Mouse (Mus musculus): ENCODE measurements around the gene Cdkn2aip.

Cdkn2aip gene

DNA sequence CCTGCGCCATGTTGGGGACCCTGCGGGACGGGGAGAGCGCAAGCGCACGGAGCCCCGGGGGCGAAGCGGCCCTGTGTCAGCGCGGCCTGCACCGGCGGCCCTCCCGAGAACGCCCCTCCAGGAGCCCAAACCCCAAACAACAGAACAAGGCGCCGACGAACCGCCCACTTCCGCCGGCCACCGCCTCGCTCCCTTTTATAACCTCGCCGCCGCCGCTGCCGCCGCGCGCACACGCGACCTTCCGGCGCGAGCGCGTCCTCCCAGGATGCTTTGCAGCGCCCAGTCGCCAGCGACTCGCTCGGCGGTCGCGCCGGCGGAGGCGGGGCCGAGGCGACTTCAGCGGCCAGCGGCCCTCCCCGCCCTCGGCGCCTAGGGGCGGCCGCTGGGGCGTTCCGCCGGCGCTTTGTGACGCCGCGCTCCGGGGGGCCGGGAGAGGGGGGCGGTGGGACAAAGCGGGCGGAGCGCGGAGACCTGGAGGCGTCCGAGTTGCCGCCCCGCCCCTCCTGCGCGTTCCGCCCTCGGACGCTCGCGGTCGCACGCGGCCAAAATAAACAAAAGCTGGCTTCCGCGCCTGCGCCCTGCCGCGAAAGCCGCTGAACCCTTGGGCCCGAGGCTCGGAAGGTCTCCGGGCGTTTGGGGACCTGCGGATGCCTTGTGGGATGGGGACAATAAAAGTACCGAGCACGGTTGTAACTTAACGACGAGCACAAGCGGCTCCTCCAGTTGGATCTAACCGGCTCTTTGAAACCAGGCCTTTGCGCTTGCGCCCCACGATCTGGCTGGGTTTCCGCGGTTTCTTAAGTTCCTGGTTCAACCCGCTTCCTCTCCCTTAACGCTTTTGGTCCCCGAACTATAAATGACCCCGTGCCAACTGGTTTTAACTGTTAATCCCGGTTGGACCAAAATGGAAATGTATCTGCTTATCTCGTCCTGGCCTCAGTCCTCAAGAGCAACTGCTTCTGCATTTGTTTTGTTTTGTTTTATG lies at the start of gene Cdkn2aip:
Cdkn2aip (minus strand) TSS at position 172 of the 985 bp plus-strand sequence.
- peak; percentile 96 for DNase-seq (ENCODE audit: low read depth)

- DNase-seq (ENCODE audit: low read depth) = no peak
These were observed 49.5 kb upstream of the Cdkn2aip start for GRCm38 (mm10) chr8:47763194-47763593.

DNA sequence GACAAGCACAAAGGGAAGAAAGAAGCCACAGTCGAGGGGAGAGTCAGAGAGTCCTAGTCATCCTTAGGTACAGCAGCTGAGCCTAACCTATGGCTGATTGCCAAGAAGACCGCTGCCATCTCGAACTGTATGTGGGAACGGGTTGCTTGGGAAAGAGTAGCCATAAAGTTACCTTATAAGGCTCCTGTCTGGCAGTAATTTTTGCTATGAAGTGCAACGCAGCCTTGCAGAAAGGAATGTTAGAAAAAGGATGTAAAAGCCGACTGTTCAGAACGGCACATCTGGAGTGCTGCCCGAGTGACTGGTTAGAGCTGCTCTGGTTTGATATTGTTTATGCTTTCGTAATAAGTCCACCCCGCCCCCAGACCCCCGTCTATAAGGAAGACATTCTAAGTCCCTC lies 47.0 kb upstream of the Cdkn2aip start:
- DNase-seq (ENCODE audit: low read depth) = no peak

GRCm38 (mm10) chr8:47760186-47760585 lies 46.5 kb upstream of the Cdkn2aip start:
- no peak for DNase-seq (ENCODE audit: low read depth)

DNA sequence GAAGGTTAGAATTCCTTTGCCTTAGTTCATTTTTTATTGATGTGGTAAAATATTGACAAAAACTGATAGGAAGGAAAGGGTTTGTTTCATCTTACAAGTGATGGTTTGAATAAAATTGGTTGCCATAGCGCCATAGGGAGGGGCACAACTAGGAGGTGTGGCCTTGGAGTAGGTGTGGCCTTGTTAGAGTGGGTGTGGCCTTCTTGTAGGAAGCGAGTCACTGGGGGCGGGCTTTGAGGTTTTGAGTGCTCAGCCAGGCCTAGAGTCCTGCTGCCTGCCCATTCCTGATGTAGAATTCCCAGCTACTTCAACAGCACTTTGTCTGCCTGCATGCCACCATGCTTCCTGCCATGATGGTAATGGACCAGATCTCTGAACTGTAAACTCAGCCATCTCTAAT lies 39.4 kb upstream of the Cdkn2aip start:
- peak; percentile 7 for DNase-seq (ENCODE audit: low read depth)

DNA sequence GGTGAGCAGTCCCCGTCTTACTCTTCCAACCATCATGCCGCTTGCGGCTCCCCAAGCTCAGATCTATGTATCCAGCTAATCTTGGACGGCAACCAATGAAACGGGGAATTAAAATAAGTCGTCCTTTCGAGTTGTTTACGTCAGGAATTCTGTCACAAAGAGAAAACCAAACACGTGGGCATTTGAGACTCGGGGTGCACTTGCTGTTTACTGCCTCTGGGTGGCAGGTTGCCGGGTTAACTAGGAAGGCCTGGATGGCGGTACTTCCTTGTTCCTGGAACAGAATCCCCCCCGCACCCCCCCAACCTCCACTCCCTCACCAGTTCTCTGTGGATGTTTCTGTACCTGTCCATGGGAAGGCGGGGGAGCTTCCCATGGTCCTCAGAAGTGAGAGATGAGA lies 36.4 kb upstream of the Cdkn2aip start:
- no peak for DNase-seq (ENCODE audit: low read depth)

DNA sequence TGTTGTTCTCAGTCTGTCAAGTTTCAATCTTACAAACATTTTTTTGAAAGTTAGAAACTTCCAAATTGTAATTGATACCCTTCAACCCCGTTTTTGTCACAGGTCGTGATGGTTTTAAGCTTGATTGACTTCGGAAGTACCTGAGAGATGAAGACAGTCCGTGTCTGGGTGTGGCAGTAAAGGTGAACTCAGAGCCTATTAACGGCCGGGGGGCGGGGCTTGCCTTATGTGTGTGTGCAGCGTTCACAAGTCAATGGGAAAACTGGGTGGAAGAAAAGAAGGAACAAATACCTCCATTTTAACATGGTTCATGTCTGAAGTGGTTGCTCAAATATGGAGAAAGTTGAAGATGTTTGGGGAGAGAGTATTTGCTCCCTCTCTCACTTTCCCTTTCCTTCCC lies 35.8 kb upstream of the Cdkn2aip start:
- no peak for DNase-seq (ENCODE audit: low read depth)

DNA sequence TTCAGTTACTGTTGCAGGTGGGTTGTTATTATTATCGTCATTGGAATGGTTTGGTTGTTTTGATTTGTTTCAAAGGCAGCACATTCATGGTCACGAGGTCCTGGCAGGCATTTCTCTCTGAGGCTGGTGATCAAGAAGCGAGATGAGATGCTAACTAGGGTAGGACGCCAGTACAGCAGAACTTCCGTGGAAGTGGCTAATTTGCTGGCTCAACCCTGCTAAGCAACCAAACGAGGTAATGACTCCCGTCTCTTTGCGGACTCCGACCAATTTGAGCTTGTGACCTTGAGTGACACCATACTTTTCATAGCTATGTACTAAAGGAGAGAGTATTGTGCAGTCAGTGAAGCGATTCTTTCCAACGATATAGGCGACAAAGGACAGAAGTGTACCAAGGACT lies 32.6 kb upstream of the Cdkn2aip start:
- DNase-seq (ENCODE audit: low read depth) = no peak

DNA sequence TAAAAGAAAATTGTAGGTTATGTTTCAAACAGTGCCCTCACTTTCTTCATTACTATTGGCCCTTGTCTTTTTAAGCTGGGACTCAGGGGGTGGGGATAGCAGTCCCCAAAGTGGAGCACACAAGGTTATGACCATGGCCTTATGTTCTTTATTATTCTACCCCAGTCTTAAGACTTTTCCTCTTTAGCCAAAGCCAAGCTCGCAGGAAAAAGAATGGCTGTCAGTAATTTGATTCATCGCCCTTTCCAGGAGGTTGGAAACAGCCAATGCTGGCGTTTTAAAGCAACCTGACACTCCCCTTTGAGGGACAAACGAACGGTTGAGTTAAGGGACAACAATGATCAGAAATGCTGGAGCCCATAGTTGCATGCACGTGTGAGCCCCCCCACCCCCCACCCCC lies 32.1 kb upstream of the Cdkn2aip start:
- no peak for DNase-seq (ENCODE audit: low read depth)

DNA sequence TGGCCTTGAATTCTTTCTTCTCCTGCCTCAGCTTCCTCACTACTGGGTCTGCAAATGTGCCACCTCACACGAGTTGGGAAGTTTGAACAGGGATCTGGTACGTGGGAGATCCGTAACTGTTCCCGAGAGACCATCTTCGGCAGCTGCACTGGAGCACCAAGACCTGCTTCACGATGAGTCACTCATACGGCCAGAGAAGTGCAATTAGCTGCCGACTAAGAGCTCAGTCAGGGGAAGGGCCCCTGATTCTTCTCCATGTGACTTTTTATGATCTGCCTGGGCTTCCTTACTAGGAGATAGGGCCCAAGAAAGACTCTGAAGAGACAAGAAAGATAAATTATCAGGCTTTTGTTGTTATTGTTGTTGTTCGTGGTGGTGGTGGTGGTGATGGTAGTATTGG lies 31.1 kb upstream of the Cdkn2aip start:
- no peak for DNase-seq (ENCODE audit: low read depth)

- DNase-seq (ENCODE audit: low read depth) = peak; percentile 51
These were observed 29.7 kb upstream of the Cdkn2aip start for GRCm38 (mm10) chr8:47743419-47743818.

DNA sequence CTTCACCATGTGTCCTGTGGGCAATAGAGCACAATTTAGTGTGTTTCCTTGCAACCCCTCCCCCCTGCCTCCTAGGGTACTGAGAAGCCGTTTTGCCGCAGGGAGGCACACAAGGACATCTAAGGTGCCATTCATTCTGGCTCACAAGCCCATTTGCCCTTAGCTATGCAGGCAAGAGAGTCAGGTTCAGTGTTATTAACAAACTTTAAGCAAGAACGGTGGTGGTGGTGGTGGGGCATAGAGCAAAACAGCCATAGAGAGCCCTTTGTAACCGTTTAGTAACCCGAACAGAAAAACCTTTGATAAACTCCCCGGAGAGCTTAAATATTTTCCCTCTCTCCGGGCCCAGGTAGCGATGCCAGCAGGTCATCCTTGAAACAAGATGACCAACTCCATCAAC lies 29.3 kb upstream of the Cdkn2aip start:
- peak; percentile 3 for DNase-seq (ENCODE audit: low read depth)

DNA sequence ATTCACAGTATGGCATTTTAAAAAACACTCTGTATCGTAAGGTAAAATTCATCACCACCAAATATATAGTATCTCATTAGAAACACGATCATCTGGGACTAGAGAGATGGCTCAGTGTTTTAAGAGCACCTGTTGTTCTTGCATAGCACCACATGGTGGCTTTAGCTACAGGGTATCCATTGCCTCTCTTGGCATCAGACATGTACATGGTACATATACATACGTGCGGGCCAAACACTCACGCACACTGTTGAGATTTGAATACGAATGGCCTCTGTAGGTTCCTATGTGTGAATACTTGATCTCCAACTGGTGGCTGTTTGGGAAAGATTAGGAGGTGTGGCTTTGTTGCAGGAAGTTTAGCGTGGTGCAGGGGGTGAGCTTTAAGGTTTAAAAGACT lies 28.6 kb upstream of the Cdkn2aip start:
- DNase-seq (ENCODE audit: low read depth) = no peak

DNA sequence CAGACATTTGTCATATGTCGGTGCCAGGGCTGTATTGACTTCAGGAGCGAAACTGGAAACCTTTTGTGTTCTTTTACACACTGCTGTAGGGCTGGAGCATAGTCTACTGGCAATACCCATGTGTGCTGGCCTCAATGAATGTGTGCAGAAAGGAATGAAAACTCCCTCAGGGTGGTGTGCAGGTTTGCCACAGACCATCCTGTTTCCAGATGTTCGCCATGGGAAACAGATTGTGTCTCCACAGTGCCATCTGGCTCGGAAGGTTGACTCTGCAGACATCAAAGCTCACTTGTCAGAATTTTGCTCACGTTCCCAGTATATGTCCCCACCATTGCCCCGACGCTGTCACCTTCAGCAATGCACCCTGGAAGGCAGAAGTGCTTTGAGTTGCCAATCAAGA lies 23.4 kb upstream of the Cdkn2aip start:
- no peak for DNase-seq (ENCODE audit: low read depth)

GRCm38 (mm10) chr8:47729324-47729723 lies 15.6 kb upstream of the Cdkn2aip start:
- no peak for DNase-seq (ENCODE audit: low read depth)

- no peak for DNase-seq (ENCODE audit: low read depth)
These were observed 13.2 kb upstream of the Cdkn2aip start for GRCm38 (mm10) chr8:47726945-47727344.

DNA sequence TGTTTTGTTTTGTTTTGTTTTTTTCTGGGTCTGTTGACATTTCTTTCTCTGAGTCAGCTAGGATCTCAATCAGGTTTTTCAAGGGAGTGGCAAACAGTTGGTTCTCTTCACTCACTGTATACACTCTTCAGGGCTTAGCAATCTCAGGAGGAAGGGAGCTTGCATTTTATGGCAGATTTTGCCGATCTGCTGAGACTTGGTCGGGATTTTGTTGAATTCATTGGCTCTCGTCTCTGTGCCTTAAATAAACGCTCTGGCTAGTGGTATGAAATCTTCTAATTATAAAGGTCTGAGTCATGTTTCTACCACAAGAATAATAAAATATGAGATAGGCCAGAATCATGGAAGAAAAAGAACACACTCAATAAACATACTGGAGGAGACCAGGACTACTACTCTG lies 7.9 kb upstream of the Cdkn2aip start:
- DNase-seq (ENCODE audit: low read depth) = no peak

DNA sequence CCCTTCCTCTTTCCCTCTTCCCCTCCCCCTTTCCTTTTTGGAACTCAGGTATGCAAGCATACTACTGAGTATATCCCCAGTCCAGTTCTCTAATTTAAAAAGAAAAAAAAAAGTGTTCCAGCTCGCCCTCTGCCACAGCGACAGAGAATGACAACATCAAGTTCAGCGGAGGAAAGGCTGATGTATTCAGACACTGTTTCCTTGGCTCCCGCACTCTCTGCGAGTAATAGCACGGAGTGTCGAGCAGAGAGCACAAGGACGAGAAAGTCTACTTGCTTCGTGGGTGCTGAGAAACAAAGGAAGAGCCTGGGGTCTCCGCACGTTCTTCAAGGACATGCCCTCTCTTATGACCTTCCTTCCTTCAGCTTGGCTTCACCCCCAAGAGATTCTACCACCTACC lies 4.9 kb upstream of the Cdkn2aip start:
- no peak for DNase-seq (ENCODE audit: low read depth)

DNA sequence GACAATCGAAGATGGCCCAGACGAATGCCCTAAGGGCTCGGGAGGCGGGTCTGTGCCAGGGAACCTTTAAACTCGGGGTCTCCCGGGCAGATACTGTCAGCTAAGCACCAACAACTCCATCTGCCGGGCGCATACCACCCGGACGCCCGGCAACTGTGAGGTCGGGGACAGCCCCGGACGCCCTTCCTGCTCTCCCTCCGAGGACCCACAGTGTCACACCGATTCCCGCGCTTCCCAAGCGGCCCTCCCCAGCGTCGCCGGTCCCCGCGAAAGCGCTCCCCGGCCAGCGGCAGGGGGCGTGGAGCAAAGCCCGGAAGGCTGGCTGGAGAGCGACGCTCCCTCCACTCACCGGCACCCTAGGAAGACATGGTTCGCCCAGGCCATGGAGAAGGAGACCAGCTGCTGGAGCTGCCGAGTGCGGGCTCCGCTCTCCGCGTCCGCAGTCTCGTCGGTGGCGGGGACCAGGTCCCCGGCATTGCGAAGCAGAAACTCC lies 515 bp downstream of the Cdkn2aip start:
- DNase-seq (ENCODE audit: low read depth) = peak; percentile 71

- no peak for DNase-seq (ENCODE audit: low read depth)
These were observed 5.6 kb downstream of the Cdkn2aip start for GRCm38 (mm10) chr8:47708106-47708505.

DNA sequence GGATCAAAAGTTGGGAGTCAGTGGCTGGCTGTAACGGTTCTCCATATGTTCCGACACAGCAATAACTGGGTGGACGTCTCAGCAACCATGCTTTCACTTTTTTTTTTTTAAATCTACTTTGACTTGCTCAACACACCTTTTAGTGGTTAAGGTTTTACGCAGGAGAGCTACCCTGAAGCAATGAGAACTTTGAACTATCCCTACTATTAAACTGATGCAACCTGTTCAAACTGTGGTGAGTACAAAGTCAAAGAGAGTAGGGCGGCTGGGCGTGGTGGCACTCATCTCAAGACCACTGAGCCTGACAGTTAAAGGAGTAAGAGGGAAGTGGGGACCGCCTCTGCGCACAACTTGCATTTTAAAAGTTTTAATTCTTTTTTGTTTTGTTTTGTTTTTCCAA lies 7.0 kb downstream of the Cdkn2aip start:
- no peak for DNase-seq (ENCODE audit: low read depth)

- DNase-seq (ENCODE audit: low read depth) = no peak
These were observed 11.4 kb downstream of the Cdkn2aip start for GRCm38 (mm10) chr8:47702333-47702732.

DNA sequence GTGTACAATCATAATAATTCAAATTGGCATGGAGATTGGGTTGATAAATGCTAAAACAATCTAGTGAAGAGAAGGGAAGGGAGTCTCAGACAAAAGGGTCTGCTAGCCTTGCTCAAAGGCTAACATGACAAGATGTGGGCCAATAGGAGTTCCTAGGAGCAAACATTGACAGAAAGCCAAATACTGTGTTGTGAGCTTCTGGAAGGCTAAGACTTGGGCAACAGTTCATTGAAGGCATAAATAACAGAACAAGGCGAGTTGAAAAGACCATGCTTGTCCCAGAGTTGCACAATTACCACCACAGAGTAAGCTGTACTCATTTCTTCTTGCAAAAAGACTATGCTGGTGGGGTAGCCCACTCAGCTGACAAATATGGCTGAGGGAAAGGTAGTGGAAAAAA lies 16.0 kb downstream of the Cdkn2aip start:
- no peak for DNase-seq (ENCODE audit: low read depth)

Measured in induced T-regulatory cell, adult 2 months (primary cell).